Mouse (Mus musculus): ENCODE results near the gene Idi1. TPM values are rescaled to one million over a fixed set of nuclear protein-coding genes. Genes with fewer than 3 reads are reported as not detected.
"Not testable (repeated sequence)": the region's sequence is repeated elsewhere in the genome, so short reads cannot be mapped to it uniquely, and the experiment has no call there.

Idi1 gene
- polyA plus RNA-seq, 1 experiment from 2014 or later = 125 TPM

DNA sequence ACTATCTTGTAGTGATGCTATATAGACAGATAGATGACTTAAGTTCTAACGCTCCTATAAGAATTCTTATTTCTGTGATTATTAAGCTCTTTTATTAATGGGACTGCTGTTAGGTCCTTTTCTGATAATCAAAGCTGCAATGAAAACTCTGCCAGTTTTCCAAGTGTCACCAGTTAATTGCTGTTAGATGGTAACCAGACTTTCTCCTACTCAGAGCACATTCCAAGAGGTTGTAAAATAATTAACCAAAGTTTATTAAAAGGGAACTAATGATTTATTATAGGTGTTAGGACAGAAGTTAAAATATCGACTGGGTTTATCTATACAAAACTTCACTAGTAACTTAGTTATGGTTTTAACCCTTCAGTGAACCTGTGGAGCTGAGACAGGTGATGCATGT is 20.7 kb downstream of the Idi1 start:
- ATAC-seq (replicated peaks; ENCODE audit: insufficient number of reproducible peaks, low FRiP score, low TSS enrichment, low read depth); H3K9me3 ChIP-seq (replicated peaks; ENCODE audit: control insufficient read depth, low read length); H3K4me3 ChIP-seq (ENCODE audit: low read depth, low read length); DNase-seq (ENCODE audit: low spot score); H3K4me1 ChIP-seq (ENCODE audit: control insufficient read depth, insufficient read depth, low read length); H3K27ac ChIP-seq (replicated peaks; ENCODE audit: low read depth, low read length); H3K4me2 ChIP-seq (ENCODE audit: low read depth, low read length); H3K9ac ChIP-seq (replicated peaks; ENCODE audit: low read length); H3K36me3 ChIP-seq (replicated peaks; ENCODE audit: control insufficient read depth, insufficient read depth, low read depth, low read length); H3K27me3 ChIP-seq (ENCODE audit: control insufficient read depth, insufficient read depth, low read length): not testable (repeated sequence)
- WGBS = 84% methylated on average over 2 of the region's 2 CpGs

DNA sequence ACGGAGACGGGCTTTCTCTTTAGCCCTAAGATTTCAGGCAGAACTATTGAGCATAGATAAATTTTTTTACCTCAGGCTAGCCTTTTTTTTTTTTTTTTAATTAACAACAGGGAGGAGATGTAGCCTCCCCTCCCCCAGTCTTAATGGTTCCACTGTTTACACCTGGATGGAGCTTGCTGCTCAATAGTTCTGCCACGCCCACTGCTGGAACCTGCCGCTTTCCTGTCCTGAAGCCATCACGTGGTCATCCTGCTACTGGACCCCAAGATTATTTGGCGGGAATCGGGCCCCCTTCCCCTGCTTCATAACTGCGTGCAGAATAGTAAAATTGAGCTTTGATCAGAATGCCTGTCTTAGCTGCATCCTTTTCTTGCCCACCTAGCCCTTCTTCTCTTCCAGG is 28.6 kb downstream of the Idi1 start:
- not testable (repeated sequence) for ATAC-seq (replicated peaks; ENCODE audit: insufficient number of reproducible peaks, low FRiP score, low TSS enrichment, low read depth); DNase-seq (ENCODE audit: low spot score); H3K4me1 ChIP-seq (ENCODE audit: control insufficient read depth, insufficient read depth, low read length); H3K4me2 ChIP-seq (ENCODE audit: low read depth, low read length); H3K9ac ChIP-seq (replicated peaks; ENCODE audit: low read length); H3K36me3 ChIP-seq (replicated peaks; ENCODE audit: control insufficient read depth, insufficient read depth, low read depth, low read length); H3K4me3 ChIP-seq (ENCODE audit: low read depth, low read length); H3K27me3 ChIP-seq (ENCODE audit: control insufficient read depth, insufficient read depth, low read length); H3K27ac ChIP-seq (replicated peaks; ENCODE audit: low read depth, low read length); H3K9me3 ChIP-seq (replicated peaks; ENCODE audit: control insufficient read depth, low read length)
- 92% methylated on average over 8 of the region's 8 CpGs for WGBS

DNA sequence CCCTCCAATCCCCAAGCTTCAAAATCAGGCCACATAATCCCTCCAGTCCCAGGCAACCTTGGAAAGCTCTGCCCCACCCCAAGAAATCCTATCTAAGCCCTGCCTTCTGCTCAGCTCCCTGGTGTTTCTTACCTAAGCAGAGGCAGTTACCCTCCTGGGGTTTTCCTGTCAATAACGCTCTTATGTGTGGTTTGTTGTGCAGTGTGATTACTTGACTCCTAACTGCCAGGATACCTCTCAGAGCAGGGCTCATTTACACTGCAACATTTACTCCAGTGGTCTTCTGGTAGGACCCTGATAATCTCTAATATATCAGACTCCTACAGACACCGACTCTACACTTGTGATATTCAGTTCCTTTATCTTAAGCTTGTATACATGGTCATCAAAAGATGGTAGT is 48.2 kb downstream of the Idi1 start:
- WGBS = 54% methylated on average over 2 of the region's 2 CpGs
- H3K4me2 ChIP-seq (ENCODE audit: low read depth, low read length) = no peak overlapping the region
- DNase-seq (ENCODE audit: low spot score) (no peak), ATAC-seq (replicated peaks; ENCODE audit: insufficient number of reproducible peaks, low FRiP score, low TSS enrichment, low read depth) (no peak)
- no peaks in the 10 kb centered on the region for H3K36me3 ChIP-seq (replicated peaks; ENCODE audit: control insufficient read depth, insufficient read depth, low read depth, low read length)
- H3K27ac ChIP-seq (replicated peaks; ENCODE audit: low read depth, low read length) = no peak overlapping the region
- no peak overlapping the region for H3K4me3 ChIP-seq (ENCODE audit: low read depth, low read length)
- no peaks in the 10 kb centered on the region for H3K4me1 ChIP-seq (ENCODE audit: control insufficient read depth, insufficient read depth, low read length)
- H3K27me3 ChIP-seq (ENCODE audit: control insufficient read depth, insufficient read depth, low read length) = no peaks in the 10 kb centered on the region
- H3K9me3 ChIP-seq (replicated peaks; ENCODE audit: control insufficient read depth, low read length) = no peaks in the 10 kb centered on the region
- no peak overlapping the region for H3K9ac ChIP-seq (replicated peaks; ENCODE audit: low read length)

DNA sequence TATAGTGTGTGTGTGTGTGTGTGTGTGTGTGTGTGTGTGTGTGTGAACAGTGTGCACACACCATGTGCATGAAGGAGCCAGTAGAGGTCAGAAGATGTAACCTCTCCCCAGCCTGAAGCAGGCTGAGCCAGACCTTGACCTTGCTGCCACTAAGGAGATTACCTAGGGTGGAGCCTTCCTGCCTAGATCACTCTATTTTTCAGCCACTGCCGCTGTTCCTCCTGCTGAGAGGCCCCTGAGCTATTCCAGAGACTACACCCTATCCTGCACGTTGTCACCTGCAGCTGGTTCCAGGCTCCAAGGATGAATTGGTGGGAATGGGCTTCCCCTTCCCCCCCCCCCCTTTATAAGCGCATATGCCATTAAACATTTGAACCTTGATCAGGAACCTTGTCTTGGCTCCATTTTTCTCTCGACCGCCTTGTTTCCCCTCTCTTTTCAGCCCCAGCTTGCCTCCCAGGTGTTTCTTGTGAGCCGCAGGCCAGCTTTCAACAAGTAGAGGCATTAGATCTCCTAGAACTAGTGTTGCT is 52.4 kb downstream of the Idi1 start:
- not testable (repeated sequence) for H3K36me3 ChIP-seq (replicated peaks; ENCODE audit: control insufficient read depth, insufficient read depth, low read depth, low read length); H3K4me3 ChIP-seq (ENCODE audit: low read depth, low read length); H3K4me2 ChIP-seq (ENCODE audit: low read depth, low read length); DNase-seq (ENCODE audit: low spot score); ATAC-seq (replicated peaks; ENCODE audit: insufficient number of reproducible peaks, low FRiP score, low TSS enrichment, low read depth); H3K27me3 ChIP-seq (ENCODE audit: control insufficient read depth, insufficient read depth, low read length); H3K9ac ChIP-seq (replicated peaks; ENCODE audit: low read length); H3K4me1 ChIP-seq (ENCODE audit: control insufficient read depth, insufficient read depth, low read length); H3K27ac ChIP-seq (replicated peaks; ENCODE audit: low read depth, low read length); H3K9me3 ChIP-seq (replicated peaks; ENCODE audit: control insufficient read depth, low read length)
- WGBS = 80% methylated on average over 6 of the region's 6 CpGs

DNA sequence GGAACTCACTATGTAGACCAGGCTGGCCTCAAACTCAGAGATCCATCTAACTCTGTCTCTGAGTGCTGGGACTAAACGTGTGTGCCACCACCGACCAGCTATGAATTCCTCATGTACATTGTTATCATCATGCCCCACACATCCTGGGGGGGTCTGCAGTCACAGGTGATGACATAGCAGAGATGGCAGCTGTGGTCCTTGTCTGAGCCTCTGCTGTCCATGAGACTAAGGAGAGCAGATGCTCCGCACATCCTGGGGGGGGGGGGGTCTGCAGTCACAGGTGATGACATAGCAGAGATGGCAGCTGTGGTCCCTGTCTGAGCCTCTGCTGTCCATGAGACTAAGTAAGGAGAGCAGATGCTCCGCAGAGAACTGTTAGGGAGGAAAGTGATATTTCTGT is 55.8 kb downstream of the Idi1 start:
- not testable (repeated sequence) for H3K4me2 ChIP-seq (ENCODE audit: low read depth, low read length); H3K4me3 ChIP-seq (ENCODE audit: low read depth, low read length); DNase-seq (ENCODE audit: low spot score); ATAC-seq (replicated peaks; ENCODE audit: insufficient number of reproducible peaks, low FRiP score, low TSS enrichment, low read depth); H3K9ac ChIP-seq (replicated peaks; ENCODE audit: low read length); H3K27ac ChIP-seq (replicated peaks; ENCODE audit: low read depth, low read length); H3K9me3 ChIP-seq (replicated peaks; ENCODE audit: control insufficient read depth, low read length); H3K4me1 ChIP-seq (ENCODE audit: control insufficient read depth, insufficient read depth, low read length); H3K27me3 ChIP-seq (ENCODE audit: control insufficient read depth, insufficient read depth, low read length); H3K36me3 ChIP-seq (replicated peaks; ENCODE audit: control insufficient read depth, insufficient read depth, low read depth, low read length)
- 86% methylated on average over 4 of the region's 4 CpGs for WGBS

DNA sequence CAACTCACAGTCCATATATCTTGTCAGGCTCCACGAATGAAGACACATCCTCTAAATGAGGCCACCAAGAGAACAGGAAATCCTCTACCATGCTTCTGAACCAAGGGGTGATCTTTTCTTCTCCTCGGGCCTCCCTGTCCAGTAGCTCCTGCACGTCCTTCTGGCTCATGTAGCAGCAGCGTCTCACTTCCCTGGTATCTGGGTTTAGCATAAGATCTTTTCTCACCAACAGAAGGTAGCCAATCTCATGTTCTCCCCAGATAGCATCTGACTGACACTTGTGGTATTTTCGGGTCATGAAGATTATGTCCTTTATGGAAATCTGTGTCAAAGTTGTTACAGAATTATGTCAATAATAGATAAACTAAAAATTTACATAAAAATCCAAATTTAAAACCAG is 56.4 kb downstream of the Idi1 start:
- not testable (repeated sequence) for H3K27me3 ChIP-seq (ENCODE audit: control insufficient read depth, insufficient read depth, low read length); ATAC-seq (replicated peaks; ENCODE audit: insufficient number of reproducible peaks, low FRiP score, low TSS enrichment, low read depth); DNase-seq (ENCODE audit: low spot score); H3K4me2 ChIP-seq (ENCODE audit: low read depth, low read length); H3K4me1 ChIP-seq (ENCODE audit: control insufficient read depth, insufficient read depth, low read length); H3K27ac ChIP-seq (replicated peaks; ENCODE audit: low read depth, low read length); H3K9ac ChIP-seq (replicated peaks; ENCODE audit: low read length); H3K9me3 ChIP-seq (replicated peaks; ENCODE audit: control insufficient read depth, low read length); H3K4me3 ChIP-seq (ENCODE audit: low read depth, low read length); H3K36me3 ChIP-seq (replicated peaks; ENCODE audit: control insufficient read depth, insufficient read depth, low read depth, low read length)
- WGBS = 63% methylated on average over 1 of the region's 5 CpGs

Small RNA genes lying within 50 kb of the gene (microRNA-seq; reads per million reads assigned to microRNA genes)
- gene Gm22750 (ENCODE audit: borderline number of aligned reads) = not detected

Other genes starting within 250 kb of the Idi1 start
- gene Wdr37, start 13.6 kb upstream of the Idi1 start, polyA plus RNA-seq (2014; fragmentation: Nextera tagmentation; extraction: Ambion mirVana) = 33.7 and 35.6 TPM in 2 replicates
- not detected in 2 replicates for gene Gm9745, start 62.7 kb downstream of the Idi1 start, polyA plus RNA-seq (2014; fragmentation: Nextera tagmentation; extraction: Ambion mirVana)
- not detected in 2 replicates for gene Idi2, start 67.4 kb downstream of the Idi1 start, polyA plus RNA-seq (2014; fragmentation: Nextera tagmentation; extraction: Ambion mirVana)
- 108 and 113 TPM in 2 replicates for gene Gtpbp4, start 110.6 kb downstream of the Idi1 start, polyA plus RNA-seq (2014; fragmentation: Nextera tagmentation; extraction: Ambion mirVana)
- gene Larp4b, start 208.4 kb downstream of the Idi1 start, polyA plus RNA-seq (2014; fragmentation: Nextera tagmentation; extraction: Ambion mirVana) = 36.9 and 38.4 TPM in 2 replicates